Mouse (Mus musculus) thymus, postnatal 14 days (tissue): ENCODE measurements around the gene Epha5.

Source experiments
- DNase-seq: peaks from one replicate; pipeline ENCODE4 v3.0.0; 2021

Gene Epha5

GRCm38 (mm10) chr5:84417062-84417879 is at the start of gene Epha5:
TSS of gene Epha5 (minus strand) at chr5:84417382.
- peak; percentile 9 for DNase-seq

GRCm38 (mm10) chr5:84456216-84456615 is 39.0 kb upstream of the Epha5 start:
- no peak for DNase-seq

- no peak for DNase-seq
Measured at GRCm38 (mm10) chr5:84454641-84455040, 37.5 kb upstream of the Epha5 start.

- no peak for DNase-seq
Measured at GRCm38 (mm10) chr5:84453839-84454238, 36.7 kb upstream of the Epha5 start.

GRCm38 (mm10) chr5:84440232-84440631 is 23.1 kb upstream of the Epha5 start:
- DNase-seq: no peak

- no peak for DNase-seq
Measured at GRCm38 (mm10) chr5:84415961-84416821, 991 bp downstream of the Epha5 start.

GRCm38 (mm10) chr5:84414931-84415431 is 2.2 kb downstream of the Epha5 start:
- no peak for DNase-seq

GRCm38 (mm10) chr5:84413026-84413425 is 4.2 kb downstream of the Epha5 start:
- DNase-seq: no peak

- DNase-seq: no peak
Measured at GRCm38 (mm10) chr5:84408370-84408769, 8.8 kb downstream of the Epha5 start.

- no peak for DNase-seq
Measured at GRCm38 (mm10) chr5:84397085-84397484, 20.1 kb downstream of the Epha5 start.

GRCm38 (mm10) chr5:84365334-84365733 is 51.8 kb downstream of the Epha5 start:
- no peak for DNase-seq

GRCm38 (mm10) chr5:84359430-84359829 is 57.8 kb downstream of the Epha5 start:
- DNase-seq: no peak

- no peak for DNase-seq
Measured at GRCm38 (mm10) chr5:84353069-84353468, 64.1 kb downstream of the Epha5 start.

- no peak for DNase-seq
Measured at GRCm38 (mm10) chr5:84346728-84347499, 70.3 kb downstream of the Epha5 start.

- DNase-seq: no peak
Measured at GRCm38 (mm10) chr5:84335834-84336465, 81.2 kb downstream of the Epha5 start.

GRCm38 (mm10) chr5:84334481-84334880 is 82.7 kb downstream of the Epha5 start:
- DNase-seq: no peak

GRCm38 (mm10) chr5:84331631-84332030 is 85.6 kb downstream of the Epha5 start:
- no peak for DNase-seq

- DNase-seq: no peak
Measured at GRCm38 (mm10) chr5:84320553-84320952, 96.6 kb downstream of the Epha5 start.

GRCm38 (mm10) chr5:84320138-84320537 is 97.0 kb downstream of the Epha5 start:
- no peak for DNase-seq

GRCm38 (mm10) chr5:84318814-84319340 is 98.3 kb downstream of the Epha5 start:
- DNase-seq: no peak

- DNase-seq: no peak
Measured at GRCm38 (mm10) chr5:84317839-84318238, 99.3 kb downstream of the Epha5 start.

GRCm38 (mm10) chr5:84313619-84314018 is 103.6 kb downstream of the Epha5 start:
- no peak for DNase-seq
